Mouse (Mus musculus) testis, postnatal 10 days (tissue): ENCODE measurements around the gene A930004D18Rik.

Source experiments
- DNase-seq: peaks from one replicate; pipeline ENCODE4 v3.0.0; 2021; ENCODE audit warnings: low spot score

A930004D18Rik gene

DNA sequence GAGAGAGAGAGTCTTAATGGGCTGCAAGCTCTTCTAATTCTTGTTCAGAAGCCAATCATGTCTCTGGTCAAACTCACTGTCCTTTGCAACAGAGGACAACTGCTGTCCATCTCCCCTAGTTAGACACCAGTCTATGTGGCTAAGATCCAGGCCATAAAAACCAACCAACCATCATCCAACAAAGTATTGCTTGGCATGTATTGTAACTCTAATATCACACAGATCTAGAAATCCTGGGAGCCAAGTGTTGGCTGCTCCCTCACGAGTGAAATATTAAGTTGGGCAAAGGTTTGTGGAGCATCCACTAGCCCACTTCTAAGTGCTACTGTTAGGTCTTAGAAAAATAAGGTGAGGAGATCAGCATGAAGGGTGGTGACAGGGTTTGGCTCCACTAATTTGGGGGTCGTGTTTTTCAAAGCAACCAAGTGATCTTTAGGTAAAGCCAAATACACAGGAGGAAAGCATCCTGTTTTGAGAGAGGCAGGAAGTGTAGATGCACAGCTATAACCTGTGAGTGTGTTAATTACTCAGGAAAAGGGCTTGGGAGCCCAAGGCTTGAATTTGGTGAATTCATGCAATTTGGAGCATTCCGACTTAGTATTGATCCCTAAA is 710 bp upstream of the A930004D18Rik start:
- DNase-seq = no peak

DNA sequence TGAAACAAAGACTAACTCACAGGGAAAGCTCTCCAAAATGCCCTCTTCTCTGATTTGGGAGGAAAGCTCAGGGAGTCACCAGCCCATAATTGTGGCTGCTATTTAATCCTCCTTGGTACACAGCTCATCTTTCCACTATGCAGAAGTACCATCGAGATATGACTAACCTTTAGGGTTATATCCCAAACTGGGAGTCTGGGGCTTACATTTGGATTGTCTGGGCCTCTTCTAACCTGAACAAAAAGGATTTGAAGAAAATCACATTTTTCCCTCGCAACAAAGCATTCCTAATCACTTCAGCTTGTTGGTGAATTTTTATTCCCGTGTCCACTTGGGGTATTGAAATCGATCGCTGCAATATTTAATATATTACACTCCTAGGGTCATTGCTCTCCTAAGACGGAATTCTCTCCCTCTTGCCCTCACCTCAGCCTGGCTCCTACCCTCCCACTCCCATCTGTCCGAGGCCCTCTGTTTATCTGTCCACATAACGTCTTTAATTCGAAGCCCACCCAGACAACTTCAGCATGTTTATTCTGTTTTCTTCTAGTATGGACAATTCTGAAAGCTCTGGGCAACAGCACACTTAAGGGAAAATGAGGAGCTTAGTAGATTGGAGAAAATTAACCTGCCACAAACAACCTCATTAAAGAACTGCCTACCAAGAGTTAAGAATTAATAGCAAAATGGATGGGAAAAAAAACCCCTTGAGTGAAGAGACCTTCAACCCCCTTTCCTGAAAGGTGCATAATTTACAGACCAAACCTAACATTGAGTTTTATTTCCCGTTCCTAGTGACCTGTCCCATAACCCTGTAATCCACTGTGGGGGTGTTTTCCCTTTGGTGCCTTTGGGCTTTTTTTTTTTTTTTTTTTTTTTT is 2.9 kb downstream of the A930004D18Rik start:
- DNase-seq = no peak

DNA sequence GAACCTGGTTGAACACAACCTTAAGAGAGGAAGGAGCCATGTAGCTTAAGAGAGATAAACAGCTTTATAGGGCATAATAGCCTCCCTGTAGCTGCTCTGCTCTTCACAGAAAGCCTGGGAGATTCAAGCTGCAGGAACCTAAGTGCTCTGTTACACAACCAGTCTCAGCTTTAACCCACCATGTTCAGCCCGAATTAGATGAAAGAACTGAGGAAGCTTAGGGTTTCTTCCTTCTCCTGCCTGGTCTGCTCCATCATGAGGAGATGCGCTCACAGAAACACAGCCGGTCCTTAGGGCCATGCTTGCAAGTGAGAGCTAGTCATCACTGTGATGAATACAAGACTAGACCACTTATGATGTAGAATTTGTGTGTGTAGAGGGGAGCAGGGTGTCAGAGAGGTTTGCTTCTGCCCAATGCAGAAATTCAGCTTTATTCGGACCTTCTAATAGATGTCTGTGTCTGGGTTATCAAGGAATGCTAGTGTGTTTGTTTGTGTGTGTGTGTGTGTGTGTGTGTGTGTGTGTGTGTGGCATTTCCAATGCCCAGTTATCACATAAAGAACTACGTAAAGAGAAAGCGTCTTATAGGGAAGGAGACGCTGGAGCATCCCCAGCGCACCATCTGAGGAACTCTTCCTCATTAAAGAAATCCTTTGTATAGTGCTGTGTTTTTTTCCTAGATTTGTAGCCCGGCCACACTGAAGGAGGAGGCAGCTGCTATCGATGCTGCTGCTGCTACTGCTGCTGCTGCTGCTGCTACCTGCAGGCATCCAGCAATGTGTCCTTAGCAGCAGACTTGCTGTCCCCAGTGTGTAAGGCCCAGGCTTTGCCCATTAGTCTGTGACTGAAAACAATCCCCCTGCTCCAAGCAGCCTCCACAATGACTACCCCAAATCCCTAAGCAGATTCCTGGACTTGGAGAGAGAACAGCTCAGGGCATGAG is 4.1 kb downstream of the A930004D18Rik start:
- no peak for DNase-seq

DNA sequence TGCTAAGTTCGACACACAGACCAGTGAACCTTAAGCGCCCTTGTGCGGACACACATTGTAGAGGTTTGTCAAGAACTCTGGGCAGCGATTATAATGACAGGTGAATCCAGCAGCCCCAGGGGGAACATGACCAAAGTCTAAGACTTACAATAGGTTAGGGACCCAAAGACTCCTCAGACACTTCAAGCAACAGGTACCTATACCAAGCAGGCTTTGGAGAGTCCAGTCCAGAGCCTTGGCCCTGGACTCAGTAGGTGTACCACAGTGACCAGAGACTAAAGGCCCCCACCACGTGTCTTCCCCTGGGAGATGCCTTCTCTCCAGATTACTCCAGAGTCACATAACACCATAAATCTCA is 5.0 kb downstream of the A930004D18Rik start:
- no peak for DNase-seq

DNA sequence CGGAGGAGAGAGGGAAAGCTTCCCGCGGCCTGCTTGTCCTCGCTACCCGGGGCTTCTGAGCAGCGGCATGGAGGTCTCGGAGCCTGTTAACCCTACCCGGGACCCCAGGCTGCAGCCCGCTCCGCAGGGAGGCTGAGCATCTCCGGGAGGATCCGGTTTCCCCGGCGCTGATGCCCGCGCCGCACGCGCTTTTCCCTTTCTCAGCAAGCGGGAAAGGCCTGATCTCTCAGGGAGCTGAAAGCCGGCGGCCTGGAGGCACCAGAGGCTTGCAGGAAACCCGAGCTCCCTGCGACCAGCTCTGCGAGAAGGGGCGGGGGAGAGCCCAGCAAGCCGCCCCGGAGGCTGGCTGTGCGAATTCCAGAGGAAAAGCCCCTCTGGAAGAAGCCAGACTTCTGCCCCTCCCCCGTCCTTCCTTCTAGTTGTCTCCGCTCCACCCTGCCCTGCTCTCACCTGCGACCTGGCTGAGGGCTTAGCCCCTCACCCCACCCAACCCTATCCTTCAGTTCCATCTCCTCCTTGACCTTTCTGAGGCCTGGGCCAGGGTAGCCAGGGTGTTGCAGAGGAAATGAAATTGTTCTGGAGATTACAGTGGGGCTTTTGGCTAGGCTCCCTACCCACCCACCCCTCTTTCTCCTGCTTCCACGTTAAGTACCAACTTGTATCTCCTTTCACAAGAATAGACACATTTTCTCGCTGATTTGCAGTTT is 5.6 kb downstream of the A930004D18Rik start:
- DNase-seq = peak; percentile 64

DNA sequence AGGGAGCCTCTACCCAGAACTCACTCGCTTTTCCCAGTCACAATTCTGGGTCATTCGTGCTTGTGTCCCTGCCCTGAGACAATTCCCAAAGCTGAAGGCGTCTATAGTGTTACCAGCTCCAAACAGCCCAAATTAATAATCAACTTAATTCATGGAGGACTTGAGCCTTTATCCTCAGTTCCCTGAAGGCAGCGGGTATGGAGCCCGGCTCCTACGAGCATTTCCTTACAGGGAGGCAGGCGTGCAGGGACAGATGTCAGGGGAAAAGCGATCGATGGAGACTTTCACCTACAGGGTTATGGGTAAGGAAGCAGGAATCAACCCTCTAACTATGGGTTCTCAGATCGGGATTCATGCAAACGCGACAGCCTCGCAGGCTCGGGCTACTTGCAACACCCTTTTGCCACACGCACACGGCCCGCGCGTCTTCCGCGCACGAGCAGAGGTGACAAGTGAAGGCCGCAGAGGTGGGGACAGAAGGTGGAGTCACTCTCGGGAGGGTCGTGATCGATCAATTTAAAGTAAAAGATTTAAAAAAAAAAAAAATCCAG is 6.2 kb downstream of the A930004D18Rik start:
- DNase-seq = no peak

DNA sequence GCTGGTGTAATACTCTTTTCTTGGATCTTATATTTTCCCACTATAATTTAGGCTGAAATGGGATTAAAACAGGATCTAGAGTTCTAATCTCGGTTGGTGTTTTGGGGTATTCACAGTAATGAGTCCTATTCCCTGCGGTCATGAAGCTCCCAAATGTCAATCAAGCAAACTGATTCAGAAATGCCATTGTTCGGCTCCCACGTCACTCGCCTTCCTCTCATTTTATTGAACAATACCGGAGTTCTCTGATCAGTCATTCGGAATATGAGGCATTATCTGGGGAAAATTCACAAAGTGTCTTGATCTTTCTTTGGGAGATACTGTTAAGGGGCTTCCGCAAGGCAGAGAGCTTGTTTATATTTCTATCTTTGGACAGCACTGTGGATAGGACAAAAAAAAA is 7.0 kb downstream of the A930004D18Rik start:
- DNase-seq = no peak

DNA sequence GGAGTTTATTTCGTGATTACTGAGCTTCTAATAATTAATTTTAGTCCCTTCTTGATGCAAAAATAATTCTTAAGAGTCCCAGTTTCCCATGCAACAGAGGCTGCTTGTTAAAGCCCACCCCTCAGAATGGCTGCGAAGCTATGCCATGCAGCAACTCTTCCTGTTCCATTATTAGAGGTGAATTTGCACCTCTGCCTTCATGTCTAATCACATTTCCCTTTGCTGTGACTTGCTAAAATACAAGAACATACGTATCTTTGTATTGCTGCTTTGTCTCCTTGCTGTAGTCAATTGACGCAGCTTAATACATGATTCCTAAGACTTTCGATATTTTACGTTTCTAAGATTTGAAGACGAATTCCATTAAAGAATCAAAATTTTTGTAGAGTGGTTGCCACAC is 7.9 kb downstream of the A930004D18Rik start:
- no peak for DNase-seq

DNA sequence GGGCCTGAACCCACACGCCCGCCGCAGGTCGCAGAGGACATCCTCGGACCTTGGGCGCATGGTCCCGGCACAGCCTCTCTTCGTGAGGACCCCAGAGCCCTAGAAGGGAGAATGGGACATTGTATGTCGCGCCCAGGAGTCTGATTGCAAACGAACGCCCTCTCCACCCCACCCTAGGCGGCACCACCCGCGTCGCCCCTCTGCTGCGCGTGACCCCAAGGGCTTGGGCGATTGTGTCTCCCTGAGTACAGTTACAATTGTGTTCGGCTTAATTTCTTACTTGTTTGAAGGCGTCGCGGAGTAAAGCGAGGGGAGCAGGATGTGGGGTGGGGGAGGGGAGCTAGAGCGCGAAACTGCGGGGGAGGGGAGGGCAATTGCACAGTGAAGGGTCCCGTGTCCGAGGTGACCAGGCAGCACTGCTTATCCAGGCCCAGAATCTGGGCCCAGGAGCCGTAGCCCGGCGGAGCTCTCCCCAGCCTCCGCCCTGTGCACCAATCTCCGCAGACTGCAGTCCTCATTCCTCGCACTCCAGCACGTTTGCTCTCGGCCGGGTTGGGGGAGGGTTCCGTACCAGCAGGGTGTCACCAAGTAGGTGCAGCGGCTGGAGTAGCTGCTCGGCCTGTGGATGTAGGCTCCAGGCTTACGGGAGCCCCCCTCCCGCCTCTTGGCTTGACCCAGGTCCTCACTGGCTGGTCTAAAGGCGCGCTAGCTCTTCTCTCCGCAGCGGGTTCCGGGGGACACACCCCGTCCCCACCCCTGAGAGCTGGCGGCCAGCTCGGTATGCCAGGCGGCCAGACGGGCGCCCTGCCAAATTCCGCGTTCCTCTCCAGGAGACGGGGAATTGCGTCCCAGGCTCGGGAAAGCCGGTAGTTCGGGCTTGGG is 9.2 kb downstream of the A930004D18Rik start:
- peak; percentile 89 for DNase-seq

DNA sequence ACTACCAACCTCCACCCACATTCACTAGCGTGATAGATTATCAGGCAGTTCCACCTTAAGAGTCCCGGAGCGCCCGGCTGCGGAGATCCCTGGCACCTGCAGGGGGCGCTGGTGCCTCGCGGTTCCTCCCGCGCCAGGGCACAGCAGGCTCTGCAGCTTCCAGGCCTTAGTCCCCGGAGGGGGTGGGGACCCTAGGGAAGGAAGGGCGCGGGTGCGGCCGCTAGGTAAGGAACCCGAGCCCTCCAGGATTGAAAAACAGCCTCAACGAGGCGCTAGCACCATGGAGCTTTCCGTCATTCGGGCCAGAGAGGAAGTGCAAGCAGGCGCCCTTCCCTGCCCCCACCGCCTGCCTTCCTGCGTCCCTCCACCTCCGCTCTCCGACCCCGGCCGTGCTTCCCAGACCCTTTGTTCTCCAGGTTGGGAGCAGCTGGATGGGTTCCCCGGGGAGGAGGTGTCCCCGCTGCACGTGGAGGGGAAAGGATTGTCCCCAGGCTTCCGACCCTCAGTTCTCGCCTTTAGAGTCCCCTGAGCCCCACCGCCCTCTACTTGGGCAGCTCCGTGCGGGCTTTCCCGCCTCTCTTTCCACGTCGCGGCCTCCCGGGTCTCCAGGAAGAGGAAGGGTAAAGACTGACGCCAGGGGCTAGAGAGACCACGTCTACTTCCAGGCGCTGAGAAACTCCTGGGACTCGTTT is 9.9 kb downstream of the A930004D18Rik start:
- peak; percentile 95 for DNase-seq

DNA sequence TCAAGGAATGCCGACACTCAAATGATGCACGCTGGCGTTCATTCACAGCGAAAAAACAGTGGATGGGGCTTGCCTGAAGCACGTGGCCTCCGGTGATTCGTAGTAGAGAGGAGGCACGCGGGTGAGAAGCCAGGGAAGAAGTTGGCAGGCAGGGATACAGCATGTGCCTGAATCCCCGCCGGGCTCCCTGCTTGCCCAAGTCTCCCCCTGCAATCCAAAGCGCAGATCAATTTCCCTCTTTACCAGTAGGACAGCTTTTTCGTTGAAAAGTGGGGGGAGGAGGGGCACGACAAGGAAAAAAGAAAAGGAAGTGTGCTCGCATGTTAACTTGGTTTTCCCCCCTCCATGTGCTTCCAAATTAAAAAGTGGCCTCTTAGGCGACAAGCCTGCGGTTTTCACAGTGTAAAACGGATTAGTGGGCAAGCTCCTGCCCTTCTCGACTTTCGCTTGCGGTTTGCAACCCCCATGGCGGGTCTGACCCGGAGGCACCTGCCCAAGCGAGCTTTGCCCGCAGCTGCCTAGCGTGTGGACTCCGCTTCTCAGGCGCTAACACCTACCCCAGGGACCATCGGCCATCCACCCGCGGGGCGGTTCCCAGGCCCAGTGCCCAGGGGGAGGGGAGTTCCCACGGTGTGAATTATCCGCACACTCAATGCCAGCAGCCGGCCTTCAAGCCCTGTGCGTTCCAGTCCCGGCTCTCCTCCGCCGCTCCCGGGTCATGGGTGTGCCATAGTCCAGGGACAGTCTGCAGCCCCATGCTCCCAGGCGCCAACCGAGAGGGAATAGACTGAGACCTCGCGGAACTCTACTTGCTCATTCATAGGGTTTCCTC is 11.2 kb downstream of the A930004D18Rik start:
- peak; percentile 72 for DNase-seq

DNA sequence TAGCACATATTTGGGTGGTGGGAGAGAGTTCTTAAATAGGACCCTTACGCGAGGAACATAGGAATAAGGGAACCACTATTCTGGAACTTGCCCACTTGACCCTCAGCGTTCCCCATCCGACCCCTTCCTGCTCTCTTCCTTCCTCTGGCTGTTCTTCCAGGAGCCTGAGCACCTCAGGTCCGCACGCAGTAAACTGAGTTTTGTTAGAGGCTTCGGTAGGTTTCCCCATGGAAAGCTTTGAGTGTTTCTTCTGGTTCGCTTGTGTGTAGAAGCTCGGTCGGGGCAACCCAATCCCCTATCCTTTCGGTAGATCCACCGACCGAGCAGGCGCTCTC is 11.8 kb downstream of the A930004D18Rik start:
- DNase-seq = no peak

DNA sequence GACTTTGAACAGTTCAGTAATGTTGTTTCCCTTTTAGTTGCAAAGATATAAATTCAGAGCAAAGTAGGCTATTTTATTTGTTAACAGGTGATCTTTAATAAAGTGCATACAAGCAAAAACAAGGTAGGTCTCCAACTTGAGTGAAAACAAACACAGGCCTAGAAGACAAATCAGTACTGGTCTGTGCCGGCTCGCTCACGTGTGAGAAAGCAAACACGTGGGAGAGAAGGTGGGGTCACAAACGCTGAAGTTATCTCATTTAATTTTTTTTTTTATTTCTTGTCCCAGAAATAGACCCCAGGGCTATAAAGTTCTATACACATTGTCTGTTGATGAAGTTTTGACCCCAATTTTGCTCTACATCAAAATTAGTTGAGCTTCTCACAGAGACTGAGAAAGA is 12.4 kb downstream of the A930004D18Rik start:
- DNase-seq = no peak

DNA sequence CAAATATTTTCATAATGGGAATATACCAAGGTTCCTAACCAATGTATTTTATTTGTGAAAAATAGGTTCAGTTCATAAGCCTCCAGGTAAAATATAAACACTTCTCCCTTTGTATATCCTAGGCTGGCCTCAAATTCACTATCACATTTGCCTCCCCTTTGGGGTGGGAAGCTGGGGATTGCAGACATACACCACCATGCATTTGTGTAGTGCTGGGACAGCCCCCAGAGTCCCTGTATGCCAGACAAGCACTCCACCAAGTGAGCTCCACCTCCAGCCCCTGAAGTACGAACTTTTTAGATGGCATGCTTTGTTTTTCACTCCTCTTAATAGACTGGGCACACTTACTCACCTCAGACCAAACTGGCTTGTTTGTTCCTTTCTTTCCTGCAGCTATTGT is 14.7 kb downstream of the A930004D18Rik start:
- no peak for DNase-seq

DNA sequence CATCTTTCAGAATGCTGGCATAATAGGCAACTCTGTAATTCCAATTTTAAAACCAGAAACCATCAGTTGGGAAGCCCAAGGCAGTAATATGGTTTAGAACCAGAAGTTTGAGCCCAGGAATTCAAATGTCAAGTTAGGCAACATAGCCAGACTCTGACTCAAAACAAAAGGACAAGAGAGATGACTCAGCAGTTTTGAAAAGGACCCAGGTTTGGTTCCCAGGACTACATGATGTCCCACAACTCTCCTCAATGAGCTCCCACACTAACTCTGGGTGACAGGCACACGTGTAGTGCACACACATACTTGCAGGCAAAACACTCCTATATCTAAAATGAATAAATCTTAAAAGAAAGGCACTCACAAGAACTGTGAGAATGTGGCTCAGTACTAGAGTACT is 18.4 kb downstream of the A930004D18Rik start:
- DNase-seq = no peak

DNA sequence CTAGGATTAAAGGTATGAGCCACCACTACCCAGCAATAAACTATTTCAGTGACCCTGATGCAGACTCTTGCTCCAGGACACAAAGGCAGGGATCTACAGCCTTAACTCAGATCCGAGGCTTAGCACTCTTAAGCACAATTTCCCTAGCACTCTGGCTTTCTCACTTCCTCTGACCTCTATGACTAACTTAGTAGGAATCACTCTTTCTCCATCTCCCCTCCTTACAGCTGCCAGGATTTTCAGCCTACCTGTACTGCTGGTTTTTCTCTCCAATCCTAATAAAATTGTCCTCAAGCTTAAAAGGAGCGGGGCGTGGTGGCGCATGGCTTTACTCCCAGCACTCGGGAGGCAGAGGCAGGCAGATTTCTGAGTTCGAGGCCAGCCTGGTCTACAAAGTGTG is 20.2 kb downstream of the A930004D18Rik start:
- DNase-seq = no peak

DNA sequence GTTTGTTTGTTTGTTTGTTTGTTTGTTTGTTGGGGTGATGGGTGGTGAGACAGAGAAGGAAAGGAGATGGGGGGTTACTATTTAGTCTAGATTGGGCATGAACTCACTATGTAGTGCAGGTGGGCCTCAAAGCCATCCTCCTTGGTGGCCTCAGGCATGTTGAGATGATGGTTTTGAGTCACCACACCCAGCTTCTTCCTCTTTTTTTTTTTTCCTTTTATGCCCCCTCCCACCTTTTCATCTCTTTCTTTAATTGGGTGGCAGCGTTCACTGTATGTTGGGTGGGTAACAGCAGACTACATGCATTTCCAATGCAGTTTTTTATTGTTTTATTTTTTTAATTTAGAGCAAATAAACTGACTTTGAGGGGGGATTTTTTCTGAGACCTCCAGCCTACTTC is 20.9 kb downstream of the A930004D18Rik start:
- DNase-seq = no peak

DNA sequence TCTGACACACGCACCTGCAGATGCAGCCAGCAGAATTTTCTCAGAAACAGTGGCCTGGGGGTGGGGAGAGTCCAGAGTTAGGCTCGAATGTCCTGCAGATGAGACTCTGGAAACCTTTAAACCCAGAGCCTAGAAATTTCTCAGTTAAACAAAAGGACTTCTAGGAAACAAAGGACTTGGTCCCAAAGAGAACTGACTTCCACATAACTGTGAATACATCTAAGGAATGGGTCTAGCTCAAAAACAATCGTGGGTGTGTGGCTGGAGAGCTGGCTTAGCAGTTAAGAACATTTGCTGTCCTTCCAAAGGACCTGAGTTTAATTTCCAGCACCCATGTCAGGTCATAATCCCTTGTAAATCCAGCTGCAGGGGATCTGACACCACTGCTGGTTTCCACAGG is 22.0 kb downstream of the A930004D18Rik start:
- no peak for DNase-seq

DNA sequence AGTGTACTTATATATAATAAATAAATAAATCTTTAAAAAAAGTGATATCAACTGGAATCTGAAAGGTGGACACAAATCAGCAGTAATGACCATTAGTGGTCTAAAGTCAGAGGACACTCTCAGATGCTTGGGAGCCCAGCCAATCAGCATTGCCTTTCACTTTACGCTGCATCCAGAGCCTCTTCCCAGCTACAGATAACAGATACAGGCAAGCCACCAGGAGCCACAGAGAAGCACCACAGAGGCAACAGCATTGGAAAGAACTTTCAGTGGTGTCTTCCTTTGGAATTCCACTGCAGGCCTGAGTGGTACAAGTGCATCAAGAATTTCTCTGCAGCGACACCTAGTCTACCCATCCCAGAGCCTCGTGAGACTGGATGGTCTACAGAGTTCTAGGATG is 24.7 kb downstream of the A930004D18Rik start:
- DNase-seq = no peak
